In genomic region chr11:44811007-44811406, GRCm38 (mm10) we compare ENCODE assay signal across 16 mouse cellular contexts.
"Had no signal": no experiment of that assay in that cellular context is flagged by ENCODE, and none has a peak within 500 bp of the region (broad histone marks: within the 10 kb centered on the region; RNA-seq: fewer than 3 reads in every experiment).

No protein-coding gene starts in this region.

- DNase-seq: gastrocnemius, postnatal 14 days; heart, adult 18-20 months; heart, postnatal 10 days; heart, postnatal 4 days; kidney, adult 18-20 months; kidney, adult 8-10 months; kidney, postnatal 10 days; kidney, postnatal 36 days; layer of hippocampus, adult 9-11 months; layer of hippocampus, postnatal 36 days; left cerebral cortex, postnatal 4 days had no signal

- ATAC-seq: hindbrain, embryonic 16.5 days; inflammation-experienced regulatory T-cells, adult 6 months; intestine, embryonic 15.5 days; intestine, postnatal 0 days; liver, embryonic 12.5 days had no signal
